Mouse (Mus musculus) ES-E14 (cell line): ENCODE measurements around the gene Usp15. TPM values are rescaled to one million over a fixed set of nuclear protein-coding genes. Genes with fewer than 3 reads are reported as not detected.
A peak's percentile ranks its signal among the peaks of the same experiment; 100 is the strongest.

Experiments
- DNase-seq: peaks from one replicate; pipeline ENCODE4 v3.0.0-alpha.2; 2013; ENCODE audit warnings: low read depth, low spot score
- H3K27ac ChIP-seq: 2 replicates; pipeline ENCODE4 v1.5.1; 2012; ENCODE audit warnings: low read depth, mild to moderate bottlenecking, low read length, moderate library complexity, mixed read lengths; ENCODE audit not compliant: poor library complexity, insufficient read depth, severe bottlenecking
- H3K36me3 ChIP-seq: 2 replicates; pipeline ENCODE4 v1.6.1; 2012; ENCODE audit warnings: mild to moderate bottlenecking, low read length, moderate library complexity, mixed read lengths; ENCODE audit not compliant: control insufficient read depth, poor library complexity, insufficient read depth, severe bottlenecking
- H3K4me1 ChIP-seq, 2 experiments: fragments of 150-350 bp in 1 of 2; sonication (generic) in 1 of 2; 2 replicates each; pipeline ENCODE4 v1.6.1; 2012; ENCODE audit warnings: low read length in 2 of 2, mild to moderate bottlenecking in 1 of 2, mixed read lengths in 1 of 2; ENCODE audit not compliant: control insufficient read depth in 2 of 2, insufficient read depth in 2 of 2, poor library complexity in 1 of 2
- H3K4me3 ChIP-seq, 2 experiments: fragments of 150-350 bp in 1 of 2; sonication (generic) in 1 of 2; 2 replicates each; pipeline ENCODE4 v1.5.1; 2012; ENCODE audit warnings: low read length in 2 of 2, low read depth in 1 of 2, mild to moderate bottlenecking in 1 of 2, mixed read lengths in 1 of 2; ENCODE audit not compliant: insufficient read depth in 1 of 2, poor library complexity in 1 of 2, severe bottlenecking in 1 of 2
- H3K9ac ChIP-seq: 2 replicates; pipeline ENCODE4 v1.6.1; 2012; ENCODE audit warnings: low read depth, mild to moderate bottlenecking, low read length, mixed read lengths; ENCODE audit not compliant: poor library complexity, insufficient read depth, severe bottlenecking
- H3K9me3 ChIP-seq: fragments of 150-350 bp; sonication (generic); 2 replicates; pipeline ENCODE4 v1.6.1; 2012; ENCODE audit warnings: low read depth, mild to moderate bottlenecking, low read length; ENCODE audit not compliant: control insufficient read depth, insufficient read depth
- CHD2 ChIP-seq: IDR thresholded peaks from 2 replicates; pipeline ENCODE4 v1.6.1; 2014; ENCODE audit warnings: mild to moderate bottlenecking, low read depth, low read length, inconsistent platforms
- HCFC1 ChIP-seq: IDR thresholded peaks from 2 replicates; pipeline ENCODE4 v1.6.1; 2012; ENCODE audit warnings: low read length, inconsistent platforms, borderline replicate concordance; ENCODE audit not compliant: insufficient read depth
- MAFK ChIP-seq: IDR thresholded peaks from 2 replicates; pipeline ENCODE4 v1.6.1; 2014; ENCODE audit warnings: mild to moderate bottlenecking, low read depth, low read length, inconsistent platforms; ENCODE audit not compliant: insufficient read depth
- ZC3H11A ChIP-seq: IDR thresholded peaks from 2 replicates; pipeline ENCODE4 v1.6.1; 2012; ENCODE audit warnings: low read depth, mild to moderate bottlenecking, inconsistent platforms, low read length, borderline replicate concordance
- ZNF384 ChIP-seq: IDR thresholded peaks from 2 replicates; pipeline ENCODE4 v1.6.1; 2012; ENCODE audit warnings: low read depth, low read length, inconsistent platforms
- in situ Hi-C, 2 experiments: fragments of 600-800 bp; cut with MboI; formaldehyde crosslinking; loops; one replicate each; pipeline ENCODE4 v1.15.1; 2025; ENCODE audit warnings: low sequenced_read_pairs in 2 of 2, inconsistent platforms in 1 of 2; ENCODE audit not compliant: unreplicated experiment in 2 of 2
- total RNA-seq: library from RNA; depleted of rRNA; stranded (reverse); fragments of 300-350 nt; gene quantifications from 2 replicates; pipeline ENCODE4 v1.2.3, GENCODE M21; 2012

The Usp15 gene
- total RNA-seq, 1 experiment: 97.6 TPM

- Histone ChIP-seq H3K36me3 (no peaks in the 10 kb centered on the region), H3K9me3 (no peaks in the 10 kb centered on the region), H3K4me3 (peak overlapping the region; percentile 96 to 98), H3K4me1 (no peaks in the 10 kb centered on the region; a peak in 1 of 4 replicates), H3K27ac (peak overlapping the region; percentile 20; the same call in 1 of the 2 replicates), H3K9ac (peak overlapping the region; percentile 96)
- TF ChIP-seq HCFC1 (peak; percentile 9; the same call in 1 of the 2 replicates), ZC3H11A (no peak), ZNF384 (peak; percentile 96)
- in situ Hi-C loops: no loop called here
- DNase-seq: no peak
These were observed 597 bp downstream of the Usp15 start for GRCm38 (mm10) chr10:123195961-123196834.

GRCm38 (mm10) chr10:123195501-123195900 lies 1.3 kb downstream of the Usp15 start:
- peak overlapping the region; percentile 96 to 98; a peak in 3 of 4 replicates for H3K4me3 ChIP-seq
- H3K4me1 ChIP-seq: no peaks in the 10 kb centered on the region
- H3K36me3 ChIP-seq: no peaks in the 10 kb centered on the region
- no peak for DNase-seq
- TF ChIP-seq MAFK: no peak
- no peak for TF ChIP-seq ZC3H11A
- no peak for TF ChIP-seq CHD2
- no peak for TF ChIP-seq HCFC1
- no peak for TF ChIP-seq ZNF384
- no peak overlapping the region for H3K9ac ChIP-seq
- H3K27ac ChIP-seq: no peak overlapping the region
- in situ Hi-C loops: no loop called here
- no peaks in the 10 kb centered on the region for H3K9me3 ChIP-seq

- Histone ChIP-seq H3K36me3 (no peaks in the 10 kb centered on the region), H3K4me3 (no peak overlapping the region), H3K9ac (no peak overlapping the region), H3K27ac (no peak overlapping the region), H3K9me3 (no peaks in the 10 kb centered on the region), H3K4me1 (no peaks in the 10 kb centered on the region)
- DNase-seq: no peak
- in situ Hi-C loops: no loop called here
- TF ChIP-seq CHD2: no peak
- no peak for TF ChIP-seq ZC3H11A
- TF ChIP-seq MAFK: no peak
- TF ChIP-seq ZNF384: no peak
- TF ChIP-seq HCFC1: no peak
These were observed 5.8 kb downstream of the Usp15 start for GRCm38 (mm10) chr10:123191038-123191437.

- Histone ChIP-seq H3K4me3 (no peak overlapping the region), H3K9ac (no peak overlapping the region)
- in situ Hi-C loops: no loop called here
These were observed 9.5 kb downstream of the Usp15 start for GRCm38 (mm10) chr10:123187337-123187736.

More at GRCm38 (mm10) chr10:123187337-123187736, 9.5 kb downstream of the Usp15 start:
- Histone ChIP-seq H3K9me3 (no peaks in the 10 kb centered on the region), H3K4me1 (no peaks in the 10 kb centered on the region), H3K36me3 (no peaks in the 10 kb centered on the region), H3K27ac (no peak overlapping the region)
- TF ChIP-seq CHD2 (no peak), MAFK (no peak), ZNF384 (no peak), ZC3H11A (no peak), HCFC1 (no peak)
- no peak for DNase-seq
